Mouse (Mus musculus) small intestine, adult 2 months (tissue): ENCODE results near the gene Ankrd52.

Source experiments
- CTCF ChIP-seq: fragments of 200-500 bp; IDR thresholded peaks from 2 replicates; pipeline ENCODE4 v1.5.1; 2012; ENCODE audit warnings: low read depth, mild to moderate bottlenecking, control low read depth, inconsistent platforms, low read length, moderate library complexity, mixed read lengths; ENCODE audit not compliant: insufficient replicate concordance, insufficient read length; ENCODE audit errors: extremely low read depth
- POLR2A ChIP-seq: fragments of 200-500 bp; IDR thresholded peaks from 2 replicates; pipeline ENCODE4 v1.6.1; 2012; ENCODE audit warnings: low read depth, mild to moderate bottlenecking, control low read depth, inconsistent platforms, low read length, moderate library complexity

- TF ChIP-seq CTCF (no peak), POLR2A (no peak)
Observed at GRCm38 (mm10) chr10:128343436-128343835, 33.5 kb upstream of the Ankrd52 start.
